Mouse (Mus musculus): ENCODE measurements around the gene Stk11ip. TPM values are rescaled to one million over a fixed set of nuclear protein-coding genes. Genes with fewer than 3 reads are reported as not detected.

Gene Stk11ip
- total and polyA plus RNA-seq, 3 experiments, result 30.0 to 201 (median 35.2) TPM

GRCm38 (mm10) chr1:75559212-75559925 lies 38.0 kb downstream of the Stk11ip start:
- no peaks in the 10 kb centered on the region for H3K36me3 ChIP-seq (replicated peaks)
- DNase-seq (ENCODE audit: low spot score) (peak; percentile 69), ATAC-seq (ENCODE audit: extremely low read depth, insufficient number of reproducible peaks, low FRiP score, poor library complexity, severe bottlenecking) (peak; percentile 84)
- peaks cover 8% of the 10 kb centered on the region for H3K4me1 ChIP-seq (ENCODE audit: insufficient read depth, low read depth, low read length)
- no peak overlapping the region for H3K4me3 ChIP-seq (ENCODE audit: low read depth, low read length)
- H3K27me3 ChIP-seq (ENCODE audit: insufficient read depth, low read length), result no peaks in the 10 kb centered on the region
- peak; percentile 76 for TF ChIP-seq CTCF (IDR thresholded peaks at IDR 0.05; ENCODE audit: low read depth, low read length)
- no peak for TF ChIP-seq GATA1 (IDR thresholded peaks at IDR 0.05; ENCODE audit: borderline replicate concordance, low read length)
- no peaks in the 10 kb centered on the region for H3K9me3 ChIP-seq (replicated peaks)

GRCm38 (mm10) chr1:75560206-75560913 lies 39.0 kb downstream of the Stk11ip start:
- DNase-seq (ENCODE audit: low spot score), result no peak
- H3K9me3 ChIP-seq (replicated peaks), result no peaks in the 10 kb centered on the region
- TF ChIP-seq TAL1 (conservative IDR thresholded peaks at IDR 0.05; ENCODE audit: low read depth, low read length), result no peak
- TF ChIP-seq GATA2 (IDR thresholded peaks at IDR 0.05; ENCODE audit: borderline replicate concordance, low read depth, low read length), result no peak
- no peak for TF ChIP-seq CTCF (IDR thresholded peaks at IDR 0.05; ENCODE audit: low read depth, low read length)
- peaks cover 8% of the 10 kb centered on the region for H3K4me1 ChIP-seq (ENCODE audit: insufficient read depth, low read depth, low read length)
- H3K4me3 ChIP-seq (ENCODE audit: low read depth, low read length), result no peak overlapping the region
- no peaks in the 10 kb centered on the region for H3K27me3 ChIP-seq (ENCODE audit: insufficient read depth, low read length)
- ATAC-seq (ENCODE audit: extremely low read depth, insufficient number of reproducible peaks, low FRiP score, poor library complexity, severe bottlenecking), result no peak
- no peaks in the 10 kb centered on the region for H3K36me3 ChIP-seq (replicated peaks)

DNA sequence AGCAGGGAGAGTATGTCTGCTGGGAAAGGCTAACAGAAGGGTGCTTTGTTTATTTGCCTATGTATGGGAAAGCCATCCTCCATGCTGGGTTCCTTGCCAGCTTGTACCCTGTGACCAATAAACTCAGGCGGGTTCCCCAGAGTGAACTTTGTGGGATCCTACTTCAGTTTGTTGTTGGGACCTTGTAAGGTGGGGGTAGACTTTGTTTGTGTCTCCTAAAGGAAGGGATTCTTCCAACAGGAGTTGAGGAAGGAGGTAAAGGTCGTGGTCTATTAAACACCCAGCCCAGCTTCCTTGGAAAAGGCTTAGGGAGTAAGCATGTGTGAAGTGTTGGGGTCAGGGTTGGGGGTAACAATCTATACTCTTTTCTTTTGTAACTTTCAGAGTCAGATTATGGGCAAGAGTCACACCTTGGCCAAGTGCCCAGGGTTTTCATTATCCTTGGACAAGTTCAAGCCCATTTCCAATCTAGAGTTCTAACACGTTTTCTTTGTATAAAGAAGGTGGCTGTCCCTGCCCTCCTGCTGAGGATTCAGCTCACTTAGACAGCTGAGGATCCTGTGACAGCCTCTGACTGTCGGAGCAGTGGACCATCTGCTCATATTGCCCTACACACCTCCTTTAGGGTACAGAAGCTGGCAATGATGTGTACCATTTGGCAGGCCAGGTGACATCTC lies 40.0 kb downstream of the Stk11ip start:
- Histone ChIP-seq H3K4me1 (ENCODE audit: insufficient read depth, low read depth, low read length) (peaks cover 8% of the 10 kb centered on the region), H3K4me3 (ENCODE audit: low read depth, low read length) (no peak overlapping the region), H3K27me3 (ENCODE audit: insufficient read depth, low read length) (no peaks in the 10 kb centered on the region), H3K36me3 (replicated peaks) (no peaks in the 10 kb centered on the region), H3K9me3 (replicated peaks) (no peaks in the 10 kb centered on the region)
- ATAC-seq (ENCODE audit: extremely low read depth, insufficient number of reproducible peaks, low FRiP score, poor library complexity, severe bottlenecking) (no peak), DNase-seq (ENCODE audit: low spot score) (no peak)
- TF ChIP-seq TAL1 (conservative IDR thresholded peaks at IDR 0.05; ENCODE audit: low read depth, low read length) (no peak), GATA2 (IDR thresholded peaks at IDR 0.05; ENCODE audit: borderline replicate concordance, low read depth, low read length) (no peak), POLR2AphosphoS5 (IDR thresholded peaks at IDR 0.05; ENCODE audit: insufficient replicate concordance, low read depth, low read length) (no peak), CTCF (IDR thresholded peaks at IDR 0.05; ENCODE audit: low read depth, low read length) (no peak), GATA1 (IDR thresholded peaks at IDR 0.05; ENCODE audit: borderline replicate concordance, low read length) (no peak)

GRCm38 (mm10) chr1:75561898-75562238 lies 40.5 kb downstream of the Stk11ip start:
- no peaks in the 10 kb centered on the region for H3K27me3 ChIP-seq (ENCODE audit: insufficient read depth, low read length)
- DNase-seq (ENCODE audit: low spot score) (no peak), ATAC-seq (ENCODE audit: extremely low read depth, insufficient number of reproducible peaks, low FRiP score, poor library complexity, severe bottlenecking) (no peak)
- no peaks in the 10 kb centered on the region for H3K36me3 ChIP-seq (replicated peaks)
- no peak overlapping the region for H3K4me3 ChIP-seq (ENCODE audit: low read depth, low read length)
- TF ChIP-seq CTCF (IDR thresholded peaks at IDR 0.05; ENCODE audit: low read depth, low read length), result no peak
- TF ChIP-seq GATA1 (IDR thresholded peaks at IDR 0.05; ENCODE audit: borderline replicate concordance, low read length), result no peak
- H3K4me1 ChIP-seq (ENCODE audit: insufficient read depth, low read depth, low read length), result peaks cover 8% of the 10 kb centered on the region
- H3K9me3 ChIP-seq (replicated peaks), result no peaks in the 10 kb centered on the region

GRCm38 (mm10) chr1:75564102-75564501 lies 42.8 kb downstream of the Stk11ip start:
- DNase-seq (ENCODE audit: low spot score) (no peak), ATAC-seq (ENCODE audit: extremely low read depth, insufficient number of reproducible peaks, low FRiP score, poor library complexity, severe bottlenecking) (no peak)
- Histone ChIP-seq H3K4me1 (ENCODE audit: insufficient read depth, low read depth, low read length) (peaks cover 8% of the 10 kb centered on the region), H3K36me3 (replicated peaks) (no peaks in the 10 kb centered on the region), H3K27me3 (ENCODE audit: insufficient read depth, low read length) (peaks cover 3% of the 10 kb centered on the region; the same call in 1 of the 2 replicates), H3K9me3 (replicated peaks) (no peaks in the 10 kb centered on the region), H3K4me3 (ENCODE audit: low read depth, low read length) (no peak overlapping the region)
- TF ChIP-seq GATA2 (IDR thresholded peaks at IDR 0.05; ENCODE audit: borderline replicate concordance, low read depth, low read length) (no peak), CTCF (IDR thresholded peaks at IDR 0.05; ENCODE audit: low read depth, low read length) (no peak), POLR2AphosphoS5 (IDR thresholded peaks at IDR 0.05; ENCODE audit: insufficient replicate concordance, low read depth, low read length) (no peak), GATA1 (IDR thresholded peaks at IDR 0.05; ENCODE audit: borderline replicate concordance, low read length) (no peak)

- Histone ChIP-seq H3K36me3 (replicated peaks) (no peaks in the 10 kb centered on the region), H3K4me1 (ENCODE audit: insufficient read depth, low read depth, low read length) (no peaks in the 10 kb centered on the region), H3K9me3 (replicated peaks) (no peaks in the 10 kb centered on the region), H3K27me3 (ENCODE audit: insufficient read depth, low read length) (peaks cover 5% of the 10 kb centered on the region; the same call in 1 of the 2 replicates), H3K4me3 (ENCODE audit: low read depth, low read length) (no peak overlapping the region)
- ATAC-seq (ENCODE audit: extremely low read depth, insufficient number of reproducible peaks, low FRiP score, poor library complexity, severe bottlenecking), result no peak
- no peak for TF ChIP-seq CTCF (IDR thresholded peaks at IDR 0.05; ENCODE audit: low read depth, low read length)
- TF ChIP-seq GATA1 (IDR thresholded peaks at IDR 0.05; ENCODE audit: borderline replicate concordance, low read length), result no peak
- TF ChIP-seq TAL1 (conservative IDR thresholded peaks at IDR 0.05; ENCODE audit: low read depth, low read length), result no peak
- no peak for TF ChIP-seq POLR2AphosphoS5 (IDR thresholded peaks at IDR 0.05; ENCODE audit: insufficient replicate concordance, low read depth, low read length)
- TF ChIP-seq GATA2 (IDR thresholded peaks at IDR 0.05; ENCODE audit: borderline replicate concordance, low read depth, low read length), result no peak
- no peak for DNase-seq (ENCODE audit: low spot score)
These were observed 43.6 kb downstream of the Stk11ip start for GRCm38 (mm10) chr1:75564916-75565315.

Measured in G1E (cell line).